Mouse (Mus musculus) lung, embryonic 14.5 days (tissue): ENCODE results near the gene Ripor2. TPM values are rescaled to one million over a fixed set of nuclear protein-coding genes. Genes with fewer than 3 reads are reported as not detected.
A peak's percentile ranks its signal among the peaks of the same experiment; 100 is the strongest.

ENCODE experiments used
- ATAC-seq: fragments of 200-750 bp; cut with Nextera tagmentation; 2 replicates; pipeline ENCODE4 v1.8.0; 2017; ENCODE audit warnings: mild to moderate bottlenecking, moderate TSS enrichment, moderate library complexity; ENCODE audit not compliant: insufficient read depth
- DNase-seq: peaks from one replicate; pipeline ENCODE4 v3.0.0-alpha.2; 2015
- H3K27ac ChIP-seq: fragments of 300-500 bp; sonication (generic); 2 replicates; pipeline ENCODE4 v1.5.1; 2014; ENCODE audit warnings: low read depth, mild to moderate bottlenecking, moderate library complexity
- H3K27me3 ChIP-seq: fragments of 300-500 bp; sonication (generic); 2 replicates; pipeline ENCODE4 v1.6.1; 2014; ENCODE audit warnings: low read length, control low read depth; ENCODE audit not compliant: insufficient read depth
- H3K36me3 ChIP-seq: fragments of 300-500 bp; sonication (generic); 2 replicates; pipeline ENCODE4 v1.6.1; 2014; ENCODE audit warnings: control low read depth; ENCODE audit not compliant: insufficient read depth
- H3K4me1 ChIP-seq: fragments of 300-500 bp; sonication (generic); 2 replicates; pipeline ENCODE4 v1.6.1; 2014; ENCODE audit warnings: antibody characterized with exemption, control low read depth; ENCODE audit not compliant: insufficient read depth
- H3K4me2 ChIP-seq: fragments of 300-500 bp; sonication (generic); 2 replicates; pipeline ENCODE4 v1.6.1; 2014; ENCODE audit warnings: mild to moderate bottlenecking
- H3K4me3 ChIP-seq: fragments of 300-500 bp; sonication (generic); 2 replicates; pipeline ENCODE4 v1.5.1; 2014; ENCODE audit warnings: low read depth, low read length
- H3K9ac ChIP-seq: fragments of 300-500 bp; sonication (generic); 2 replicates; pipeline ENCODE4 v1.6.1; 2014
- H3K9me3 ChIP-seq: fragments of 300-500 bp; sonication (generic); 2 replicates; pipeline ENCODE4 v1.6.1; 2016; ENCODE audit warnings: low read depth, low read length, control low read depth
- CTCF ChIP-seq: IDR thresholded peaks from 2 replicates; pipeline ENCODE4 v1.5.1; 2016; ENCODE audit warnings: antibody characterized with exemption, low read depth
- WGBS: fragments of 180-500 bp; shearing (Covaris S2); extraction: QIAGEN DNeasy Blood & Tissue Kit; methylation state at CpG from one replicate; pipeline ENCODE4 v1.1.7; 2014; 5-methylcytosine and 5-hydroxymethylcytosine counted together
- polyA plus RNA-seq: library from polyadenylated mRNA; unstranded; fragments of >200 nt; fragmentation: Nextera tagmentation; extraction: Ambion mirVana; gene quantifications from 2 replicates; pipeline ENCODE4 v1.2.1, GENCODE M21; 2014

Ripor2 gene
- 5.1 and 5.6 TPM in 2 replicates for polyA plus RNA-seq

DNA sequence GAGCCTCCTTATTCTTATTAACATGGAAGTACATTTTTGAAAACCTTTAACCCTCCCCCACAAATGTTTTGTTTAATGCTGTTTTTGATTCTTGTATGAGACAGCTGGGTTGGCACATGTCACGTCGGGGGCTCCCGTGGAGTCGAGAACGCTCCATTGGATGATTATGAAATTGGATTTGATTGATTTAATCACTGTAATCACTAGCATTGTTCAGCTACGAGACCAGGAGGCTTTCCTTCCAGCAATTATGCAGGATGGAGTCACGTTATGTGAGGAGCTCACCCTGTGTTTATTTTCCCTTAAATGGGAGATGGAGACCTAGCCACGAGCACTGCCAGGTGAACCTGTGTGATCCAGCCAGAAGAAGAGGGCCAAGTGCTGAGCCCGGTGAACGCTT is at the start of gene Ripor2:
Gene Ripor2 (plus strand): TSS at position 357 of the 400 bp plus-strand sequence.
- ATAC-seq: no peak
- Histone ChIP-seq H3K4me3 (no peak within 1 kb of the TSS), H3K9me3 (no peaks in the 10 kb centered on the region), H3K36me3 (no peaks in the 10 kb centered on the region), H3K4me2 (no peak within 1 kb of the TSS), H3K27ac (no peak within 1 kb of the TSS), H3K27me3 (no peaks in the 10 kb centered on the region), H3K9ac (no peak within 1 kb of the TSS), H3K4me1 (no peaks in the 10 kb centered on the region; the same call in 1 of the 2 replicates)
- no peak for TF ChIP-seq CTCF
- no peak for DNase-seq
- 62% methylated on average over 10 of the region's 10 CpGs for WGBS

DNA sequence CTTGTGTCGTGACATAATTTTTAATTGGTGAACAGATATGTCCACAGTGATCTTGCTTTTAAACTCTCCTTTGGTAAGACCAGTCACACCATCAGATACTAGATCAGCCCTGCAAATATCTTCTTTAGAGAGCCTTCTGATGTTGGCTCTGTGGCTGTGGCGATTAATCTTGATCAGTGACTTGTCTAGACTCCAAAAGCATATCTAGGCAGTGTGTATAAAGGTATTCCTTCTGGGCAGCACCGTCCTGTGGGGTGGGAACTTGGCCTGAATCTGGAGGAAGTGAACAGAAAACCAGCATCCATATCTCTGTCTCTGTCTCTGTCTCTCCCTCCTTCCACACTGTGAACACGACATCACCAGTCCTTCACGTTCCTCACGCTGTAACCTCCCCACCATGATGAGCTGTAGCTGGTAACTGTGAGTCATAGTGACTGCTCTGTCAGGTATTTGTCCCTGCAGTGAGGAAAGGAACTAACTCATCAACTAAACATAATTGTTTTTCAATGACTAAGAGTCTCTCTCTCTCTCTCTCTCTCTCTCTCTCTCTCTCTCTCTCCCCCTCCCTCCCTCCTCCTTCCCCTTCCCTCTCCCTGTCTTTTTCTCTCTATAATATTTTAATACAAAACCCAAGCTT is 45.3 kb upstream of the Ripor2 start:
- Histone ChIP-seq H3K4me1 (no peaks in the 10 kb centered on the region), H3K27ac (no peak overlapping the region), H3K4me3 (no peak overlapping the region), H3K36me3 (no peaks in the 10 kb centered on the region), H3K9me3 (no peaks in the 10 kb centered on the region), H3K9ac (no peak overlapping the region), H3K4me2 (no peak overlapping the region), H3K27me3 (no peaks in the 10 kb centered on the region)
- 75% methylated on average over 6 of the region's 6 CpGs for WGBS
- TF ChIP-seq CTCF: no peak
- ATAC-seq: no peak
- no peak for DNase-seq

DNA sequence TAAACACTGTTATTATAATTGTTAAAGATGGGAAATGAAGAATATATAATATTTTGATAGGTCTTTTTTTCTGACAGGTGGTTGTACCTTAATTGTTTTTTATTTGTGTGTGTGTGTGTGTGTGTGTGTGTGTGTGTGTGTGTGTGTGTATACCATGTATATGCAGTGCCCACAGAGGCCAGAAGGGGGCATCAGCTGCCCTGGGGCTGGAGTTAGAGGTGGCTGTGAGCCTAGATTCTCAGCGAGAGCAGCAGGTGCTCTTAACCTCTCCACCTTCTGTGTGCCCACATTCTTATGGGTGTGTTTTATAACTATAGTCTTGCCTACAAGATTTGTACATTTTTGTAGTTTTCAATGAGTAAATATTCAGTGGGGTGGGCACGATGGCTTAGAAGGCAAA is 44.0 kb upstream of the Ripor2 start:
- ATAC-seq (no peak), DNase-seq (no peak)
- Histone ChIP-seq H3K27me3 (no peaks in the 10 kb centered on the region), H3K9ac (no peak overlapping the region), H3K36me3 (no peaks in the 10 kb centered on the region), H3K4me1 (no peaks in the 10 kb centered on the region), H3K4me3 (no peak overlapping the region), H3K27ac (no peak overlapping the region), H3K4me2 (no peak overlapping the region), H3K9me3 (no peaks in the 10 kb centered on the region)
- 84% methylated on average over 2 of the region's 2 CpGs for WGBS
- TF ChIP-seq CTCF: no peak

GRCm38 (mm10) chr13:24538941-24539340 is 43.0 kb upstream of the Ripor2 start:
- no peak overlapping the region for H3K27ac ChIP-seq
- no peak for ATAC-seq
- TF ChIP-seq CTCF: no peak

GRCm38 (mm10) chr13:24545677-24546076 is 36.3 kb upstream of the Ripor2 start:
- no peak for ATAC-seq
- H3K36me3 ChIP-seq: no peaks in the 10 kb centered on the region
- no peaks in the 10 kb centered on the region for H3K9me3 ChIP-seq
- no peak for TF ChIP-seq CTCF
- H3K4me2 ChIP-seq: no peak overlapping the region
- H3K9ac ChIP-seq: no peak overlapping the region
- H3K4me3 ChIP-seq: no peak overlapping the region
- DNase-seq: no peak
- H3K27ac ChIP-seq: 0 out of 2 replicates have a peak overlapping the region, but pooled peaks have one; percentile 12
- no peaks in the 10 kb centered on the region for H3K4me1 ChIP-seq
- no peaks in the 10 kb centered on the region for H3K27me3 ChIP-seq
- WGBS: 40% methylated on average over 1 of the region's 1 CpGs

More at GRCm38 (mm10) chr13:24538941-24539340, 43.0 kb upstream of the Ripor2 start:
- Histone ChIP-seq H3K4me1 (no peaks in the 10 kb centered on the region), H3K4me2 (no peak overlapping the region), H3K9ac (no peak overlapping the region), H3K36me3 (no peaks in the 10 kb centered on the region), H3K27me3 (no peaks in the 10 kb centered on the region), H3K9me3 (no peaks in the 10 kb centered on the region), H3K4me3 (no peak overlapping the region)
- peak; percentile 71 for DNase-seq
- WGBS: 43% methylated on average over 5 of the region's 5 CpGs

DNA sequence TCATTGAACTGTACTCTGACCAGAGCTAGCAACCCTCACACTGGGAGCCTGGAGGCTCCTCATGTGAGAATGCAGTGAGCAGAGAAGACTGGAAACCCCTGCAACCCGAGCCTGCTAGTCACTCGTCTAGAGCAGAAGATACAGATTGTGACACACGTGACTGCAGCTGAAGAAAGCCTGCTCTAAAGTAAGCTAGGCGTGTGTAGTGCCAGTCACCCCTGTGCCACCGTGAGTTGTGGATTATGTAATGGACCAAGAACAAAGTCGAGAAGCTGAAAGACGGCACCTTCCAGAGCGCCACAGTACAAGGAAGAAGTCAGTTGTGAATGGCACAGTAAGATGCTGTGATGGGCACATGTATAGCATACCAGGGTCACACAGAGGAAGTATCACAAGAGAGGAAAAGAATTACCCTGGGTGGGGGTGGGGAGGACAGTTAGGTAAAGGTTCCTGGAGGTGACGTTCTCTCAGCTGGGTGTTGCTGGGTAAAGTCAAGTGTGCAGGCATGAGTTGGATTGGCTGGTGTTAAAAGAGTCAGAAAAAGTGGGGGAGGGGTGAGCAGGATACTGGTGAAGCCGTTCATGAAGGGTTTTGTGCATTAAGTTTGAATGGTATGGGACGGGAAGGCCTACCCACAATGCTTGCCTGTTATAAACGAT is 35.1 kb upstream of the Ripor2 start:
- no peak overlapping the region for H3K9ac ChIP-seq
- 75% methylated on average over 12 of the region's 12 CpGs for WGBS
- no peak for ATAC-seq

GRCm38 (mm10) chr13:24548911-24549310 is 33.1 kb upstream of the Ripor2 start:
- H3K4me1 ChIP-seq: no peaks in the 10 kb centered on the region
- H3K4me2 ChIP-seq: no peak overlapping the region
- ATAC-seq: no peak
- H3K9me3 ChIP-seq: no peaks in the 10 kb centered on the region
- H3K36me3 ChIP-seq: no peaks in the 10 kb centered on the region
- no peak for DNase-seq
- no peak overlapping the region for H3K4me3 ChIP-seq
- H3K27ac ChIP-seq: no peak overlapping the region
- H3K9ac ChIP-seq: no peak overlapping the region
- no peak for TF ChIP-seq CTCF
- H3K27me3 ChIP-seq: no peaks in the 10 kb centered on the region

More for the DNA sequence above, 35.1 kb upstream of the Ripor2 start:
- no peak overlapping the region for H3K27ac ChIP-seq
- DNase-seq: no peak
- no peak overlapping the region for H3K4me3 ChIP-seq
- H3K4me2 ChIP-seq: no peak overlapping the region
- H3K36me3 ChIP-seq: no peaks in the 10 kb centered on the region
- H3K4me1 ChIP-seq: no peaks in the 10 kb centered on the region
- no peaks in the 10 kb centered on the region for H3K9me3 ChIP-seq
- no peaks in the 10 kb centered on the region for H3K27me3 ChIP-seq
- TF ChIP-seq CTCF: no peak
